Mouse (Mus musculus) gastrocnemius, adult 2 months (tissue): ENCODE data around the gene Cluh. TPM values are rescaled to one million over a fixed set of nuclear protein-coding genes. Genes with fewer than 3 reads are reported as not detected.

Experiments used
- DNase-seq: peaks from one replicate; pipeline ENCODE4 v3.0.0; 2022
- H3K27ac ChIP-seq: fragments of 200-600 bp; 2 replicates; pipeline ENCODE4 v1.8.1; 2022; ENCODE audit warnings: mild to moderate bottlenecking
- H3K4me3 ChIP-seq: fragments of 200-600 bp; 2 replicates; pipeline ENCODE4 v1.8.1; 2022; ENCODE audit warnings: mild to moderate bottlenecking, moderate library complexity
- CTCF ChIP-seq: fragments of 200-600 bp; IDR thresholded peaks from 2 replicates; pipeline ENCODE4 v1.8.1; 2022; ENCODE audit warnings: antibody characterized with exemption, mild to moderate bottlenecking, moderate library complexity
- intact Hi-C: fragments of 180-260 bp; cut with DNase I; formaldehyde crosslinking; loops from one replicate; pipeline ENCODE4 v1.15.1; 2025
- total RNA-seq, 2 experiments: library from RNA; stranded (reverse); gene quantifications; 2 replicates each; pipeline ENCODE4 v1.2.3; 2021

The Cluh gene
- total RNA-seq, 2 experiments from 2014 or later = 84.7 to 110 TPM

DNA sequence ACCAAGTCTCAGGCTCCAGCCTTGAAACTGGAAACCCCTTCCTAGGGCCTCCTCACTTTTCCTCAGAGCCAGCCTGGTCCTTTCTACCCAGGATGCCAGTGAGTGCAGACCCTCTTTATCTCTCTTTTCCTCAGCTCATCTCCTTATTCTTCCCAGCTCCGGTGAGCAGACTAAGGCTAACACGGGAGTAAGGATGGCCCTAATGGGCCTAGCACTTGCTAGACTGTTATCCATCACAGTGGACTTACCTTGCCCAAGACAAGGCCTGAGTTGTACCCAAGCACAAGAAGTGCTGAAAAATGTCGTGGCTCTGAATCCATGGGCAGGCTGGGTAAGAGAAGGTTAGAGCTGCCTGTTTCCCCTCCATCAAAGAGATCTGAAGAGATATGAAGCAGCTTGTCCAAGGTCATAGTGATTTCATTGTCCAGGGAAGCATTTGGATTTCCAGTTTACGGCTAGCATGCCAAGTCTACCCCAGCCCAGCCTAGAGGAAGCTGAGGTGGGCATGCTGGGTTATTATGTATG is 1.3 kb downstream of the Cluh start:
- intact Hi-C loops = loop anchor here (5.0 kb wide), 2 partner anchors 72 to 182 kb away; partner anchors contain the start of genes Mnt and Pafah1b1
- H3K4me3 ChIP-seq = peak overlapping the region; percentile 95
- no peak for DNase-seq
- peak overlapping the region; percentile 97 for H3K27ac ChIP-seq
- TF ChIP-seq CTCF = no peak

- peak; percentile 77 for DNase-seq
- H3K4me3 ChIP-seq = peak overlapping the region; percentile 95
- H3K27ac ChIP-seq = peak overlapping the region; percentile 97
- intact Hi-C loops = loop anchor here (5.0 kb wide), 2 partner anchors 70 to 180 kb away; partner anchors contain the start of genes Mnt and Pafah1b1
- TF ChIP-seq CTCF = no peak
Measured at GRCm38 (mm10) chr11:74652791-74653191, 3.5 kb downstream of the Cluh start.

DNA sequence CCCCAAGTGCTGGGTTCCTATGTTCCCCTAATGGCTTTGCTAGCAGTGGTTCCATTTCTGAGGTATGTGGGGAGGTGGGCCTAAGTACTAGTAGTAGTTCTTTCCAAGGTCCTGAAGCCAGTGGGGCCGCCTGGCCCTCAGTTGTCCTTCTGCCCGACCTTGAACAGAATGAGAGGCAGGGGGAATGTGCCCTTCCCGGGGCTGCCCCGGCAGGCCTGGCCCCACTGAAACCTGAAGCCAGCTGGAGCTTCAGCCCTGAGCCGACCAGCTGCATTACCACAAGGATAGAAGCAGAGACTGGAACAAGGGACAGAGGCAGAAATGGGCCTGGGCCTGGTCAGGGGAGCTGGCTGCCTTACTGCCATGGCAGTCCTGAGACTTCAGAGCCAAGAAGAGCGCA is 4.1 kb downstream of the Cluh start:
- H3K27ac ChIP-seq = peak overlapping the region; percentile 97
- no peak for TF ChIP-seq CTCF
- peak; percentile 78 for DNase-seq
- H3K4me3 ChIP-seq = peak overlapping the region; percentile 95
- intact Hi-C loops = loop anchor here (5.0 kb wide), 2 partner anchors 69 to 179 kb away; partner anchors contain the start of genes Mnt and Pafah1b1

DNA sequence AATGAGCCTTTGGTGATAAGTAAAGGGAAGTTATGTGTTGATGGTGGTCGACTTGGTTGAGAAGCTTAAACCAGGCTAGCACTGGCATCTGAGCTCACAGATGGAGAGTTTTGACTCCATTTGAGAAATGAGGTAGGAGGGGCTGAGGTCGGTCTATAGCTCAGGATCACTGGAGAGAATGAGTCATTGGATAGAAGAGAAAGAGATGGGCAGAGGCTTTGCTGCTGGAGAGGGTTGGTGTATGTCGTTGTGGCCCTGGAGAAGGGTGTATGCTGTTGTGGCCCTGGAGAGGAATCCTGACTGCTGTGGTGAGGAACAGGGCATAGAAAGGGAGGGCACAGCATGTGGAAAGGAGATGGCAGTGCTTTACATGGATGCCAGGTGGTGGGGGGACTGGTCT is 6.6 kb downstream of the Cluh start:
- DNase-seq = no peak
- intact Hi-C loops = no loop called here
- no peak for TF ChIP-seq CTCF
- Histone ChIP-seq H3K4me3 (no peak overlapping the region), H3K27ac (0 out of 2 replicates have a peak overlapping the region, but pooled peaks have one; percentile 7)

DNA sequence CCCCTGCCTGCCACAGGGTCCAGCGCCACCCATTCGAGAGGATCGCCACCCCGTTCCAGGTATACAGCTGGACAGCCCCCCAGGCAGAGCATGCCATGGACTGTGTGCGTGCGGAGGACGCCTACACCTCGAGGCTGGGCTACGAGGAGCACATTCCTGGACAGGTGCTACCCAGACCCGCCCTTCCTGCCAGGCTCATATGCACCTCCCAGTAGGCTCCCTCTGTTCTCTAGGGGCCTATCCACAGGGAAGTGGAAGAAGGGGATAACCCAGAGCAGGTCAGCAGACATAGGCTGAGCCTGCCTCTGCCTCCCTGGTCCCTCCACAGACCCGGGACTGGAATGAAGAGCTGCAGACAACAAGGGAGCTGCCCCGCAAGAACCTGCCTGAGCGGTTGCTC is 11.0 kb downstream of the Cluh start:
- no peak for DNase-seq
- no peak overlapping the region for H3K27ac ChIP-seq
- no peak for TF ChIP-seq CTCF
- intact Hi-C loops = no loop called here
- H3K4me3 ChIP-seq = no peak overlapping the region

GRCm38 (mm10) chr11:74661641-74662040 is 12.3 kb downstream of the Cluh start:
- DNase-seq = no peak
- no peak for TF ChIP-seq CTCF
- Histone ChIP-seq H3K4me3 (no peak overlapping the region), H3K27ac (no peak overlapping the region)
- intact Hi-C loops = no loop called here

DNA sequence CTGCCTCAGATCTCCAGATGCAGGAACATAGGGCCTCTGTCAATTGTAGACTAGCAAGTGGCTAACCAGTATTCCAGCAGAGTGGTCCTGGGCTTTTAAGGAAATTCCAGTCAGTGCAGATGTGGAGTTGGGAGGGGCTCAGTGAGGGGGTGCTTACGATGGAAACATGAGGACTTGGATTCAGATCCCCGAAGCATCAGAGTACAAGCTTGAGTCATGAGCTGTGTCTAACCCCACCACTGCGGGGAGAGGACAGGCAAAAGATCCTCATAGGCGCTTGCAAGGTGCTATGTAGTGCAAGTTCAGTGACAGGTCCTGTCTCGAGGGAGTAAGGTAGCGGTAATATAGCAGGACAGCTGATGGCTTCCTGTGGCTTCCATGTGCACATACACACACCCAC is 12.9 kb downstream of the Cluh start:
- no peak for TF ChIP-seq CTCF
- DNase-seq = no peak
- Histone ChIP-seq H3K4me3 (no peak overlapping the region), H3K27ac (no peak overlapping the region)
- intact Hi-C loops = no loop called here

- no peak for TF ChIP-seq CTCF
- H3K27ac ChIP-seq = no peak overlapping the region
- intact Hi-C loops = no loop called here
- no peak overlapping the region for H3K4me3 ChIP-seq
- no peak for DNase-seq
Measured at GRCm38 (mm10) chr11:74664279-74664678, 15.0 kb downstream of the Cluh start.

DNA sequence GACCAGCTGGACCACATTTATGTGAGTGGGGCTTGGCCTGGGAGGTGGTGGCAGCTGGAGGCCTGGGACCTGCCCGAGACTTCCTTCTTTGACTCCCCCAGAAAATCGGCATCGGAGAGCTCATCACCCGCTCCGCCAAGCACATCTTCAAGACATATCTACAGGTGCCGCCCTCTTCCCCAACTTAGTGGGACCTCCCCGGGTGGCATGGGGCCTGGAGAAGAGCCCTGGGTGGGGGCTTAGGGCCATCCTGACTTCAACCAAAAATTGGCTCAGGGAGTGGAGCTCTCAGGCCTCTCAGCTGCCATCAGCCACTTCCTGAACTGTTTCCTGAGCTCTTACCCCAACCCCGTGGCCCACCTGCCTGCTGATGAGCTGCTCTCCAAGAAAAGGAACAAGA is 15.6 kb downstream of the Cluh start:
- Histone ChIP-seq H3K4me3 (no peak overlapping the region), H3K27ac (no peak overlapping the region)
- DNase-seq = no peak
- intact Hi-C loops = no loop called here
- no peak for TF ChIP-seq CTCF

DNA sequence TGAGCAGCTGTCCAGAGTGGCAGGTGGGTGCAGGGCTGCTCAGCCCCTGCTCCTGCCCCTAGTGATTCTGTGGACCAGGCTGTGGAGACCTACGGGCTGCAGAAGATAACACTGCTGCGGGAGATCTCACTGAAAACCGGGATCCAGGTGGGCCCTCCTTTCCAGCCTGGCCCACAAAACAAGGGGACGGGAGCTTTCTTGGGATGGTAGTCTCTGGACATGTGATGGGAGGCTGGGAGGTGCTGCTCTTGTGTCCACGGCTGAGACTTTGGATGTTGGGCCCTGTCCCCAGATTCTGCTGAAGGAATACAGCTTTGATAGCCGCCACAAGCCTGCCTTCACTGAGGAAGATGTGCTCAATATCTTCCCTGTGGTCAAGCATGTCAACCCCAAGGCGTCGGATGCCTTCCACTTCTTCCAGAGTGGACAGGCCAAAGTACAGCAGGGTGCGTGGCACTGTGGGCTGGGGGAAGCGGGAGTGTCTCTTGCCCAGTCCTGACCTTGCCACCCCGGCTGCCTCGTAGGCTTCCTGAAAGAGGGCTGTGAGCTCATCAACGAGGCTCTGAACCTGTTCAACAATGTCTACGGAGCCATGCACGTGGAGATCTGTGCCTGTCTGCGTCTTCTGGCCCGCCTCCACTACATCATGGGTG is 16.5 kb downstream of the Cluh start:
- intact Hi-C loops = no loop called here
- no peak overlapping the region for H3K27ac ChIP-seq
- no peak for DNase-seq
- TF ChIP-seq CTCF = no peak
- H3K4me3 ChIP-seq = no peak overlapping the region

DNA sequence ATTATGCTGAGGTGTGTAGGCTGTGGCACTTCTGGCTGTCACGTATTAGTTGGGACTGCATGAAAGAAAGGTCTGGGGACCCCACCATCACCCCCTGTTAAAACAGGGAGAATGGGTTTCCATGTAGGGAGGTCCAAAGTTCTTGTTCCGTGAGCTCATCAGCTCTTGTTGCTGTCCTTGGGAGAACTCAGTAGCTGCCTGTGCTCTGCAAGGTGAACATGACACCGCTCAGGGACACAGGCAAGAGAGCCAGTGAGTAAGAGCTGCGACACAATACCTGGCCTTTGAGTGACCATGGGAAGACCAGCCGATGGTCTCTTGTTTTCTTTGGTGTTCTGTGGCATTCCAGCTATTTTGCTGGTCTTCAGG is 17.0 kb downstream of the Cluh start:
- no peak overlapping the region for H3K27ac ChIP-seq
- TF ChIP-seq CTCF = no peak
- no peak overlapping the region for H3K4me3 ChIP-seq
- intact Hi-C loops = no loop called here
- no peak for DNase-seq

GRCm38 (mm10) chr11:74666776-74667581 is 17.7 kb downstream of the Cluh start:
- no peak for TF ChIP-seq CTCF
- no peak for DNase-seq
- Histone ChIP-seq H3K27ac (no peak overlapping the region), H3K4me3 (no peak overlapping the region)
- intact Hi-C loops = no loop called here

GRCm38 (mm10) chr11:74667582-74668010 is 18.3 kb downstream of the Cluh start:
- intact Hi-C loops = no loop called here
- no peak for TF ChIP-seq CTCF
- Histone ChIP-seq H3K27ac (no peak overlapping the region), H3K4me3 (no peak overlapping the region)
- DNase-seq = no peak
